Mouse (Mus musculus) monocyte, adult 59 days (primary cell): ENCODE data around the gene Zc3h12c. TPM values are rescaled to one million over a fixed set of nuclear protein-coding genes. Genes with fewer than 3 reads are reported as not detected.

ENCODE experiments used
- total RNA-seq, 2 experiments: library from RNA; stranded (reverse); gene quantifications; one replicate each; pipeline ENCODE4 v1.2.4; 2023

Gene Zc3h12c
- 1 to 10 TPM; 7.1 to 7.4 TPM for total RNA-seq

GRCm38 (mm10) chr9:52167863-52168685 is at the start of gene Zc3h12c:
Gene Zc3h12c (minus strand): TSS chr9:52168572.

Other genes with a start within 250 kb of the Zc3h12c start
- gene Fdx1, start 205.0 kb downstream of the Zc3h12c start, total RNA-seq: 1 to 10 TPM; 7.2 to 8.6 TPM
- 10 to 100 TPM; 48.9 to 50.9 TPM for gene Rdx, start 121.4 kb downstream of the Zc3h12c start, total RNA-seq